Mouse (Mus musculus) megakaryocyte, embryonic 14.5 days (primary cell): Measurements from ENCODE around the gene Dut. TPM values are rescaled to one million over a fixed set of nuclear protein-coding genes. Genes with fewer than 3 reads are reported as not detected.

Source experiments
- H3K27me3 ChIP-seq: replicated peaks from 2 replicates; pipeline ENCODE3; 2012; ENCODE audit warnings: inconsistent platforms
- H3K36me3 ChIP-seq: replicated peaks from 2 replicates; pipeline ENCODE3; 2012; ENCODE audit warnings: low read length, inconsistent platforms, mixed read lengths
- H3K4me1 ChIP-seq: 2 replicates; pipeline ENCODE4 v1.6.1; 2012; ENCODE audit warnings: inconsistent platforms
- H3K4me3 ChIP-seq: replicated peaks from 2 replicates; pipeline ENCODE3; 2012; ENCODE audit warnings: moderate library complexity, mild to moderate bottlenecking, inconsistent platforms
- H3K9me3 ChIP-seq: 2 replicates; pipeline ENCODE4 v1.6.1; 2012; ENCODE audit warnings: inconsistent platforms
- FLI1 ChIP-seq: IDR thresholded peaks from 2 replicates; pipeline ENCODE4 v1.6.1; 2012; ENCODE audit warnings: low read length, inconsistent platforms, mixed read lengths
- GATA1 ChIP-seq: IDR thresholded peaks from 3 replicates; pipeline ENCODE4 v1.6.1; 2012; ENCODE audit warnings: mixed read lengths, low read length, inconsistent platforms, borderline replicate concordance
- polyA plus RNA-seq: library from polyadenylated mRNA; stranded (reverse); fragments of >175 nt; gene quantifications from 2 replicates; pipeline ENCODE4 v1.2.3, GENCODE M21; 2012; ENCODE audit warnings: low replicate concordance; ENCODE audit not compliant: insufficient read depth

The Dut gene
- polyA plus RNA-seq, 1 experiment = 87.0 TPM

DNA sequence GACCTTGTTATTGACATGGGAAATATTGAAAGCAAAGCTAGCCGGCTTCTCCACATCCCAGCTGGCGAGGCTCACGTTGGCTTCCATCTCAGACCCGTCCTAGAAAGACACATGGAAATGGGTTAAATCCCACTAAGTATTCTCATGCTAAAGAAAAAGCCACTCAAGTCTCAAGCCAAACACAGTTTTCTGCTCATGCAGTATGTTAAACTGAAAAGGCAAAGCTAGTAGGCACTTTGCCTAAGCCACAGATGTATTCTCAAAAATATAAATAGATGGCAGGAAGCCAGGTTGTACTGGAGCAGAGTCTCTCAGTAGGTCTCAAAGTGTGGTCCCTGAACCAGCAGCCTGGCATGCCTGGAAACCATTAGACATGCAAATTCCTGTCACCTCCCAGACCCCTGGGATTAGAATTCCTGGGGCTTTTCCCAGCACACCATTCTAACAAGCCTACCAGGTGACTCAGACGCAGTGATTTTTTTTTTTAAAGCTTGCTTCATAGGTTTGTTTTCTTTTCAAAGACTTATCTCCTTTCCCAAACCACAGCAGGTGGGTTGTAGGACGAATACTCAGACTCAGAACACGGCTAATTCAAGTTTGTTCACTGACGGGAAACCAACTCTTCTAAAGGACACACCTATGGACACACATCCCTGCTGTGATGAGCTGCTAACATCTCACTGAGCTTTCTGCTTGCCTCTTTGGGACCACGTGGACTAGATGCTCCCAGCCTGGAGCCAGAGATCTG is 55.1 kb downstream of the Dut start:
- no peak overlapping the region for H3K4me3 ChIP-seq
- H3K4me1 ChIP-seq = 0 out of 2 replicates have a peak, but pooled peaks cover 3% of the 10 kb centered on the region
- no peaks in the 10 kb centered on the region for H3K36me3 ChIP-seq
- TF ChIP-seq FLI1 = no peak
- no peak for TF ChIP-seq GATA1
- no peaks in the 10 kb centered on the region for H3K9me3 ChIP-seq
- peaks cover 27% of the 10 kb centered on the region for H3K27me3 ChIP-seq

DNA sequence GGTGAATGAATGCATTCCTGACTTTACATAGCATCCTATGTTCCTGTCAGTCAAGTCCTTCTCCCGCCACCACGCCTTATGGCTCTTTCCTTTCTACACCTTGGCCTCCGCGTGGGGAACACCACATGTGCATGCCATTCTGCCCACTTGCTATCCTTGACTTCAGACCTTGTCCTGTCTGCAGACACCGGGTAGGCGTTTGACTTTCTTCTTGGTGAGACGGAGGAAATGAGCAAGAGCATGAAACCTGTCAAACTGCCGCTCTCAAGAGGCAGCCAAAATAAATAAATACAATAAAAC is 55.6 kb downstream of the Dut start:
- no peaks in the 10 kb centered on the region for H3K9me3 ChIP-seq
- H3K4me1 ChIP-seq = 0 out of 2 replicates have a peak, but pooled peaks cover 3% of the 10 kb centered on the region
- H3K4me3 ChIP-seq = no peak overlapping the region
- no peaks in the 10 kb centered on the region for H3K36me3 ChIP-seq
- no peak for TF ChIP-seq FLI1
- peaks cover 30% of the 10 kb centered on the region for H3K27me3 ChIP-seq

DNA sequence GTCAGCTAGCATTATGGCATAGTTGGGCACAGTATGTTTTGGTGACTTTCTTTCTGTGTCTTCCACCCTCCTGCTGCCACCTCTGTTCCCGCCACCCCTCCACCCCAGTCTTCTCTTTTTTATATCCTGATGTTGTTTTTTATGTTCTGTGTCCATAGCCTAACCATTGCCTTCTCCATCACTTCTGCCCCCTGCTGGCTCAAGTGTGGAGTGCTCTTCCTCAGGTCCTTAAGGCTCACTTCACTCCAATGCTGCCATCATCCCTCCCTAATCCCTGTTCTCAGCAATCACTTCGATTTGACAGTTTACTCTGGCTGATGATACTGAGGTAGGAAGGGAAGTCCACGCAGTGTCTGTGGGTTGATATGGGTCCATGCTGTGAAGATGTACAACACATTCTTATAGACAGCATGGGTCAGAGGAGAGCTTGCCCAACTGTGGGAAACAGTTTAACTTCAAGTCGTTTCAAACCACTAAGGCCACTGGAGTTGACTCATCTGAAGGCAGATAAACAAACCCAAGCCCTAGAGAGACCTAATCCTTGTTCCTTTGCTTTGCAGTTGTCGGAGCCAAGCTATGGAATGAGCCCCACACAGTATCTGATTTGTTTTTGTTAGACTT is 56.9 kb downstream of the Dut start:
- no peaks in the 10 kb centered on the region for H3K9me3 ChIP-seq
- H3K4me1 ChIP-seq = 0 out of 2 replicates have a peak, but pooled peaks cover 3% of the 10 kb centered on the region
- H3K27me3 ChIP-seq = peaks cover 34% of the 10 kb centered on the region
- H3K36me3 ChIP-seq = no peaks in the 10 kb centered on the region
- no peak for TF ChIP-seq GATA1
- no peak for TF ChIP-seq FLI1
- H3K4me3 ChIP-seq = no peak overlapping the region

- peaks cover 36% of the 10 kb centered on the region for H3K27me3 ChIP-seq
- H3K36me3 ChIP-seq = no peaks in the 10 kb centered on the region
- H3K4me1 ChIP-seq = 0 out of 2 replicates have a peak, but pooled peaks cover 3% of the 10 kb centered on the region
- H3K4me3 ChIP-seq = no peak overlapping the region
- TF ChIP-seq FLI1 (no peak), GATA1 (no peak)
- no peaks in the 10 kb centered on the region for H3K9me3 ChIP-seq
These were observed 57.8 kb downstream of the Dut start for GRCm38 (mm10) chr2:125304746-125305145.

GRCm38 (mm10) chr2:125305671-125306070 is 58.7 kb downstream of the Dut start:
- TF ChIP-seq GATA1 (no peak), FLI1 (no peak)
- Histone ChIP-seq H3K4me3 (no peak overlapping the region), H3K9me3 (no peaks in the 10 kb centered on the region), H3K36me3 (no peaks in the 10 kb centered on the region), H3K4me1 (0 out of 2 replicates have a peak, but pooled peaks cover 3% of the 10 kb centered on the region), H3K27me3 (peaks cover 33% of the 10 kb centered on the region)

Other genes with a start within 250 kb of the Dut start
- gene Slc24a5, start 179.1 kb upstream of the Dut start, polyA plus RNA-seq = 19.7 and 21.8 TPM in 2 replicates
- gene Myef2, start 123.5 kb upstream of the Dut start, polyA plus RNA-seq = 5.3 and 9.5 TPM in 2 replicates
- not detected in 2 replicates for gene Ctxn2, start 110.5 kb upstream of the Dut start, polyA plus RNA-seq
- gene Slc12a1, start 94.7 kb upstream of the Dut start, polyA plus RNA-seq = not detected in 2 replicates